Mouse (Mus musculus) right cerebral cortex, postnatal 36 days (tissue): ENCODE results near the gene Cbfa2t3.

ENCODE experiments used
- DNase-seq, 2 experiments: peaks; one replicate each; pipeline ENCODE4 v3.0.0; 2022; ENCODE audit warnings: low spot score in 2 of 2, mixed read lengths in 1 of 2

Gene Cbfa2t3

DNA sequence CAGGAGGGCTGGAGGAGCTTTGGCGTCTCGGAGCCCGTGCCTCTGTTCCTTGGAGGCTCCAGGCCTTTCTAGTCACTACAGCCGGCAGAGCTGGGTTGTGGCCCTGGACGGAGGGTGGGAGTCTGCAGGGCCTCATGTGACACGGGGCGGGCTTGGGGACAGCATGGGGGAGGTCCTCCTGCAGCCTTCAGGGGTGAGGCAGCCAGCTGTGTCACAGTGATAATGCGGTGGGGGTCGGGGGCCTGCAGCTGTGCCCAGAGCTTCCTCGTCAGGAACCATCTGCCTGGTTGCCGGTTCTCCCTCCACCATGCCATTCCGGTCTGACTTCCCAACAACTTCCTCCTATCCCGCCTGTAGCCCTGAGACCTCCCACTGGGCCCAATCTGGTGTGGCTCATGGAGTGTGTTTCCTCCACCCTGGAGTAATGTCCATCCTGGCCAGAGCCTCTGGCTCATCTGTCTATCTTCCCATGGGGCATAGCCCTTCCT, at the start of gene Cbfa2t3:
Gene Cbfa2t3 (minus strand): TSS at position 105 of the 488 bp plus-strand sequence.
- DNase-seq = no peak

DNA sequence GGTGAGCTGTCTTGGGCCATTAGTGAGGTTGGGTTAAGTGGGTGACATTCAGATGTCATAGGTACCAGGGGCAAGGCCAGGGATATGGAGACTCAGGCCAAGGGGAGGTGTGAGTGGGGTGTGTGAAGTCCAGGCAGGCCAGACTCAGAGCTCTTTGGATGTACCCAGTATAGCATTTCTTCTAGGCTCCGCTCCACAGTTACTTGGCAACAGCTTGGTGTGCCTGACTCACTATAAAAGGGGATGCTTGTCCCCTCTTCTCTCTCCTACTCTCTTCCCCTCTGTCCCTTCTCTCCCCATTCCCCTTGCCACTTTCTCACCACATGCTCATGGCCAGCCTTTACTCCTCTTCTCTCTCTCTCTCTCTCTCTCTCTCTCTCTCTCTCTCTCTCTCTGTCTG, 48.9 kb upstream of the Cbfa2t3 start:
- DNase-seq = no peak

GRCm38 (mm10) chr8:122746439-122746838, 47.5 kb upstream of the Cbfa2t3 start:
- DNase-seq = no peak

DNA sequence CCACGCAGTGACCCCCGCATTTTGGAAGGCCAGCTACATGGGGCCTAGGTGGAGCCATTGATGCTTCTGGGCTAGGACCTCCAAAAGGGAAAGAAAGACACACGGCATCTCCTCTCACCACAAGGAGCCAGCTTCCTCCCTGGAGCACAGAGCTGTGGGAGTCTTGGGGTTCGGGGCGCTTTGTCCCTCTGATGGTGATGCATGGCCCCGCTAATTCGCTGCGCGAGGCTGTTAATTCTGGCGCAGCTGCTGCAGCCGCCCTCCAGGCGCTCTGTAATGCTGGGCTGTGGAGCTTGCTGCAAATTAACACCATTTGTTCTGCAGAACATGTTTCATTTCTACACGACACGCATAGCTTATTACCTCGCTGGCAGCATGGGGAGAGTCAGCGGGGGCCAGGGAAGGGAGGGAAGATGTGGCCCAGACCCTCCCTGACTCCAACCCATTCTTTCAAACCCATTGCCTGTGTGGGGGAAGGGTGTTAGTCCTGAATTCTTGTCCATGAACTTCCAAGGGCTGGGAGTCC, 46.9 kb upstream of the Cbfa2t3 start:
- no peak for DNase-seq

GRCm38 (mm10) chr8:122745022-122745749, 46.3 kb upstream of the Cbfa2t3 start:
- DNase-seq = no peak

GRCm38 (mm10) chr8:122742471-122742870, 43.6 kb upstream of the Cbfa2t3 start:
- no peak for DNase-seq

GRCm38 (mm10) chr8:122739102-122739725, 40.3 kb upstream of the Cbfa2t3 start:
- no peak for DNase-seq

DNA sequence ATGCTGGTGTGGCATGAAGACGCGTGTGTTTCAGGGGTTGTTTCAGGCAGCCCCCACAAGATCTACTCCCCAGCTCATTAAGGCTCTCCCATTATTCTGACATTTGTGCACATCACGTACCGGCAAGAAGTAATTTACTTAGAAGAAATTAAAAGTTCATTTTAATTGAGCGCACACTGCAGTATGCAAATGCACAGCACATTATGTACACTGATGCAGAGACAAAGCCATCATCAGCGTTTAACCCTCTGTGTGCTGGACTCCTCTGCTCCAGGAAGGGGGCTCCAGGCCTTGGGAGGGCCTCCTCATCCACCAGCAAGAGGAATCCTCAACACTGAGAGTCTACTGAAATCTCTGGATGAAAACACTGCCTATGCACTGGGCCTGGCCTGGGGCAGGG, 39.0 kb upstream of the Cbfa2t3 start:
- DNase-seq = no peak

DNA sequence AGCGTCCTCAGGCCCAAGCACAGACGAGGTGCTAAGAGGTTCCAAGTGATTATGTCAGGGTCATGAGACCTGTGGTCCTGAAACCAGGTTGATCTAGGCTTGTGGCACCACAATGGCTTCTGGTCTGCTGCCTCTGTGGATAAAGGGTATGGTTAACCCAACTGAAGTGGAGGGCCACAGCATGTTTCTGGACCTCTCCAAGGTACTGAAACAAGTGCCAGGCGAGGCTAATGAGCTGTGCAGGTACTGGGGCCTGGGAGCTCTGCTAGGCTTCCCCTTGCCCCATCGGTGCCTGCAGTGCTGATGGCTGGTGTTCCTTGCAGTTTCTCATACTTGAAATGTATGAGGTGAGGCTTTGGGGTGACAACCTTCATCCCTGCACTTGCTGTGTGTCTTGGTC, 38.2 kb upstream of the Cbfa2t3 start:
- no peak for DNase-seq

- DNase-seq = no peak
These were observed 37.7 kb upstream of the Cbfa2t3 start for GRCm38 (mm10) chr8:122736623-122737022.

DNA sequence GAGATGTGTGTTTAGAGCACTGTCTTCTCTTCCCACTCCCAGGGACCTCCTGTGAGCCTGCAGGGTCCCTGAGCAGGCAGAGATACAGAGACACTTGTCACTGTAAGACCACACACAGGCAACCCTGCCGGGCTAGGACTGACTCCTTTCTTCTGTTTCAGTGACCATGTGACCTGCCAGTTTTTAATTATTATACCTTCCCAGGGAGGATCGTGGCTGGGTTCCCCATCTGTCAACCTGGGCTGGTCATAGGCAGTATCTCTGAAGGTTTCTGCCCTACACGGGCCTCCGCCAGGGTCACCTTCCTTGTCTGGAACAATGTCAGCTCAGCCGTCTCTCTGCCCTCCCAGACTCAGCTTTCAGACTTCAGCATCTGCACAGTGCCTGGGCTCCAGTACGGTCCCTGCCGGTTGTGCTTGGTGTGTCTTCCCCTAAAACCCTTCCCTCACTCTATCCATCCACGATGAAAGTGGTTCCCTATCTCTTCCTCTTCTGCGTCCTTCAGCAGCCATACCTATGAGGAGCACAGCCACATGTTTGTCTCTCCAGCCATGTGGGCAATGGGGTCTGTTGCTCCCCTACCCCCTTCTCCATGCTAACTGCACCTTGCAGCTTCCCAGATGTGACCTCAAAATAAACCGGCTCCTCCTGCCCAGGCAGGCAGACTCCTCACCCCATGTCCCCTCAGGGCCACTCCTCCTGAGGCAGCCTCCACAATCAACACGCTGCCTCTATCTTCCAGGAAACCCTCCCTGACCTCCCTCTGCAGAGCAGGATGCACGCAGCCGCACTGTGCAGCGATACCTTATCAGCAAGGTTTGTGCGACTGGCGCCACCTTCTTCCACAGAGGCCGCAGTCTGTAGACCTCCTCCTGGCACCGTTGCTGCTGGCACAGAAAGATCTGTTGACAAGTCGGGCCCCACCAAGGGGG, 36.9 kb upstream of the Cbfa2t3 start:
- DNase-seq = no peak

DNA sequence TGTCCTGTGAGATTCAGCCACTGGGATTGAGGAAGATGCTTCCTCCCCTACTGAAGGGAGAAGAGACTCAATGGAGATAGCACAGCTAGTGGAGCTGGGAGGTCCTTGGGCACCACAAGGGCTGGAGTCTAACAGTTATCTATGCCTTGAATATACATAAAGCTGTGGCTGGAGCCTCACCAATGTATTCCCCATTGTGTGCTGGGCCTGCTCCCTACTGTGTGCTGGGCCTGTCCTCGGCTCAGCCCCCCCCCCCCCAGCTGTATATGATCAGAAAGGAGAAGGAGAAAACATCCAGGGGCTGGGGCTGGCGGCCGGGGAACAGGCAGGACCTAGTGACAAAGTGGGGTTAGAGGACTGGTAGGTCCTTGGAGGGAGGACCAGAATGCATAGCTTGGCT, 36.2 kb upstream of the Cbfa2t3 start:
- no peak for DNase-seq

GRCm38 (mm10) chr8:122728630-122729029, 29.7 kb upstream of the Cbfa2t3 start:
- DNase-seq = no peak

GRCm38 (mm10) chr8:122727412-122727811, 28.5 kb upstream of the Cbfa2t3 start:
- DNase-seq = no peak

DNA sequence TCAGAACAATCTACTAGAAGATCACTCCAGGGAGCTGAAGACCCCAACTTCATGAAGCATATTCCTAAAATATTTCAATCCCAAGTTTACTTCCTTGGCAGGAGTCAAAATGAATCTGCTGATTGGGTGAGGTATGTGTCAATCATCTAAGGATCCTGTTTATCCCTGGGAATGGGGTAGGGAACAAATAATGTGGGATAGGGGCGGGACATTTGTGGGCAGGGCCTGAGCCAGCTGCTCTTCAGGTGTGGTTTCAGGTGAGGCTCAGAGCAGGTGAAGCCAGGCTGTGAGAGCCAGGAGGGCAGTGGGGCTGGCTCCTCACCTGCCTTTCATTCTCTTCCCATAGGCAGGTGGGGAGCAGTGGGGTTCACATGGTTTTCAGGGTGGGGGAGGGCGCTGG, 27.9 kb upstream of the Cbfa2t3 start:
- DNase-seq = no peak

DNA sequence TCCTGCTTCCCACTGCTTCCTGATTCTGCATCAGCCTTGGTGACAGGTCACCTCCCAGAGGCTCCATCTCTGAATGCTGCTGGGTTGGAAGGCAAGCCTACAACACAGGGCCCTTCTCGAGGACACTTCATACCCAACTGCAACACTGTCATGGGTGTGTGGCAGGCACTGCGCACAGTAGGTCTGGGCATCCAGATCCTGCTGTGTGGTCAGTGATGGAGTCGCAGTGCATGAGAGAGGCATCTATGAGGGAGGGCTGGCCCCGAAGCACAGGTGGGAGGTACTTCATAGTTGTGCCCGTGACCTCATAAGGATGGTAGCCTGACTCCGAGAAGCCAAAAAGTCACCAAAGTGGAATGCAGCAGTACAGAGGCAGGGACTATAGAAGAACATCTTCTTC, 26.3 kb upstream of the Cbfa2t3 start:
- DNase-seq = no peak

DNA sequence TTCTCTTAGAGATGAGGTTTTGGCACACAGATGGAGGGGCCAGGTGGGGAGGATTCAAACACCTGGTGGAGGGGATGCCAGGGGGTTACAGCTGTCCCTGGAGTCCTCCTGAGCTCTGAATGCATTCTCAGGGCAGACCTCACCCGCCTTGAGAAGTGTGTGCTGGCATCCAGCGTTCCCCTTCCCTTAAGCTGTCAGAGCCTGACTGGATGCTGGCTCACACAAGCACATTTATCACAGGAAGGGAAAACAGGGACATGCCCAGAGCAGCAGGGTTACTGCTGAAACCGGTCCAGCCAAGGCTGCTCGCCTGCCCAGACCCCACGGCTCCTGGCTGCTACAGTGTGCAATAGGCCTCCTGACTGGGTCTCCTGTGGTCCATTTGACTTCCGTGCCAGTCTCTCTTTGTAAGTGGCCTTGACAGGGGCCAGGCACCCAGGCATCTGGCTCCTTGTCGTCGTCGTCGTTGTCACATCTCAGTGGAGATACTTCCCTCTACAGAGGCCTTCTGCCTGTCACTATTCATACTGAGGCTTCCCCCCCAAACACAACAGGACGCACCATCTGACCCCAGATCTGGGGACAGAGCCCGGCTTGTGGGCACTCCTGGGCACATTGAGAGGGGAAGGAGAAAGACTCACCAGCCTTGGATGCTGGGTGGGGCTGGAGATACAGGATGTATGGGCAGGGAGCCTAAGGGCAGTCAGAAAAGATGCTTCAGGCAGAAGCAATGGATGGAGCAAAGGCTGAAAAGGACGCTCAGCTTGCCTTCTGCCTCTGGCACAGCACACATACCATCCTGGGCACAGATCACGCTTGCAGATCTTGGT, 22.1 kb upstream of the Cbfa2t3 start:
- no peak for DNase-seq

- DNase-seq = no peak
These were observed 21.3 kb upstream of the Cbfa2t3 start for GRCm38 (mm10) chr8:122720070-122720729.

GRCm38 (mm10) chr8:122719500-122720065, 20.7 kb upstream of the Cbfa2t3 start:
- DNase-seq = no peak
